In the genomic region with DNA sequence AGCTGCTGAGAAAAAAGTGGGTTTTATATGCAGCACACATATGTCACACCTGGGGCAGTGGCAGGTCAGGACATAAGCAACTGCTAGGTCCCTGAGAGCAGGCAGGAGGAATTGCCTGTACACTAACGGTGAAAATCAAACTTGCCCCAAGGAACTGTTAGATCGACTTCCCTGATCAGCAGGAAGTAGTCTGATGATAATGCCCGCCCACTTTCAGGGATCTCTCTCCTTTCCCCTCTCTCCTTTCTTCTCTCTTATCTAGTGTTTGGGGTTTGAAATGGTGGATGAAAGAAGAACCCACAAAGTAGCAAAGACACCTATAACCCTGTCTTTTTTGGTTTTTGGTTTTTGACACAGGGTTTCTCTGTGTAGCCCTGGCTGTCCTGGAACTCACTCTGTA, we compare ENCODE assay signal across 8 mouse cellular contexts. TPM values are rescaled to one million over a fixed set of nuclear protein-coding genes. Genes with fewer than 3 reads are reported as not detected.
DNase-seq lines count a peak whose midpoint lies in the region; ATAC-seq lines count a peak whose summit lies in the region.

No protein-coding gene starts in this region.

- H3K4me2 ChIP-seq in embryonic facial prominence, embryonic 12.5 days (replicated peaks): peak overlapping the region; percentile 51; the same call in 1 of the 2 replicates
- H3K4me2 ChIP-seq in lung, embryonic 16.5 days (ENCODE audit: low read depth, low read length): peak overlapping the region; percentile 64; the same call in 1 of the 2 replicates
- peak overlapping the region; percentile 57 for H3K4me2 ChIP-seq in embryonic facial prominence, embryonic 15.5 days (replicated peaks)
- peak overlapping the region; percentile 38; the same call in 1 of the 2 replicates for H3K4me2 ChIP-seq in midbrain, embryonic 15.5 days

- H3K9ac ChIP-seq in embryonic facial prominence, embryonic 12.5 days: no peak overlapping the region
- no peak overlapping the region for H3K9ac ChIP-seq in lung, embryonic 16.5 days (ENCODE audit: low read length)
- H3K9ac ChIP-seq in embryonic facial prominence, embryonic 15.5 days: no peak overlapping the region
- no peak overlapping the region for H3K9ac ChIP-seq in midbrain, embryonic 15.5 days

- 34% methylated on average over 3 of the region's 3 CpGs for WGBS in embryonic facial prominence, embryonic 12.5 days
- 31% methylated on average over 3 of the region's 3 CpGs for WGBS in embryonic facial prominence, embryonic 10.5 days
- 22% methylated on average over 3 of the region's 3 CpGs for WGBS in lung, embryonic 16.5 days
- 36% methylated on average over 3 of the region's 3 CpGs for WGBS in embryonic facial prominence, embryonic 15.5 days
- WGBS in midbrain, embryonic 15.5 days: 39% methylated on average over 3 of the region's 3 CpGs

- H3K36me3 ChIP-seq in embryonic facial prominence, embryonic 12.5 days: no peaks in the 10 kb centered on the region
- no peaks in the 10 kb centered on the region for H3K36me3 ChIP-seq in embryonic facial prominence, embryonic 10.5 days (replicated peaks)
- H3K36me3 ChIP-seq in lung, embryonic 16.5 days (ENCODE audit: control insufficient read depth, insufficient read depth, low read length): no peaks in the 10 kb centered on the region
- no peaks in the 10 kb centered on the region for H3K36me3 ChIP-seq in embryonic facial prominence, embryonic 15.5 days
- H3K36me3 ChIP-seq in midbrain, embryonic 15.5 days (replicated peaks): no peaks in the 10 kb centered on the region

- H3K4me1 ChIP-seq in embryonic facial prominence, embryonic 12.5 days: peaks cover 15% of the 10 kb centered on the region
- H3K4me1 ChIP-seq in embryonic facial prominence, embryonic 10.5 days: peaks cover 36% of the 10 kb centered on the region
- peaks cover 4% of the 10 kb centered on the region for H3K4me1 ChIP-seq in lung, embryonic 16.5 days (replicated peaks; ENCODE audit: control insufficient read depth, insufficient read depth, low read length)
- H3K4me1 ChIP-seq in embryonic facial prominence, embryonic 15.5 days: peaks cover 18% of the 10 kb centered on the region
- H3K4me1 ChIP-seq in midbrain, embryonic 15.5 days: peaks cover 6% of the 10 kb centered on the region

- 0 out of 2 replicates have a peak overlapping the region, but pooled peaks have one; percentile 2 for H3K27ac ChIP-seq in embryonic facial prominence, embryonic 12.5 days
- no peak overlapping the region for H3K27ac ChIP-seq in embryonic facial prominence, embryonic 10.5 days (replicated peaks)
- no peak overlapping the region for H3K27ac ChIP-seq in lung, embryonic 16.5 days (ENCODE audit: low read length)
- H3K27ac ChIP-seq in embryonic facial prominence, embryonic 15.5 days (replicated peaks): no peak overlapping the region
- no peak overlapping the region for H3K27ac ChIP-seq in midbrain, embryonic 15.5 days

- no peaks in the 10 kb centered on the region for H3K27me3 ChIP-seq in embryonic facial prominence, embryonic 12.5 days
- no peaks in the 10 kb centered on the region for H3K27me3 ChIP-seq in embryonic facial prominence, embryonic 10.5 days (replicated peaks; ENCODE audit: low read depth, poor library complexity, severe bottlenecking)
- H3K27me3 ChIP-seq in lung, embryonic 16.5 days (ENCODE audit: control insufficient read depth, insufficient read depth, low read depth, low read length): no peaks in the 10 kb centered on the region
- no peaks in the 10 kb centered on the region for H3K27me3 ChIP-seq in embryonic facial prominence, embryonic 15.5 days
- no peaks in the 10 kb centered on the region for H3K27me3 ChIP-seq in midbrain, embryonic 15.5 days (replicated peaks)

- DNase-seq in embryonic facial prominence, embryonic 10.5 days (ENCODE audit: low spot score): no peak
- no peak for DNase-seq in lung, postnatal 36 days
- no peak for DNase-seq in urinary bladder, postnatal 14 days (ENCODE audit: low spot score)

- no peaks in the 10 kb centered on the region for H3K9me3 ChIP-seq in embryonic facial prominence, embryonic 12.5 days
- no peaks in the 10 kb centered on the region for H3K9me3 ChIP-seq in embryonic facial prominence, embryonic 10.5 days
- H3K9me3 ChIP-seq in lung, embryonic 16.5 days (ENCODE audit: control insufficient read depth, low read length): no peaks in the 10 kb centered on the region
- no peaks in the 10 kb centered on the region for H3K9me3 ChIP-seq in embryonic facial prominence, embryonic 15.5 days (replicated peaks)
- no peaks in the 10 kb centered on the region for H3K9me3 ChIP-seq in midbrain, embryonic 15.5 days

- no peak for ATAC-seq in embryonic facial prominence, embryonic 12.5 days (ENCODE audit: insufficient number of reproducible peaks, insufficient read depth, low FRiP score, low TSS enrichment)
- ATAC-seq in lung, embryonic 16.5 days (ENCODE audit: low read depth): no peak
- no peak for ATAC-seq in embryonic facial prominence, embryonic 15.5 days (ENCODE audit: insufficient number of reproducible peaks, low FRiP score, low TSS enrichment, low read depth)
- no peak for ATAC-seq in midbrain, embryonic 15.5 days (replicated peaks)
- no peak for ATAC-seq in monocyte, adult 5-6 weeks (replicated peaks; ENCODE audit: insufficient number of reproducible peaks, low FRiP score, low TSS enrichment, poor library complexity, severe bottlenecking)

- H3K4me3 ChIP-seq in embryonic facial prominence, embryonic 12.5 days: peak overlapping the region; percentile 30; the same call in 1 of the 2 replicates
- H3K4me3 ChIP-seq in embryonic facial prominence, embryonic 10.5 days: no peak overlapping the region; the same call in 1 of the 2 replicates
- H3K4me3 ChIP-seq in lung, embryonic 16.5 days (ENCODE audit: low read length): no peak overlapping the region
- peak overlapping the region; percentile 43; the same call in 1 of the 2 replicates for H3K4me3 ChIP-seq in embryonic facial prominence, embryonic 15.5 days (replicated peaks)
- H3K4me3 ChIP-seq in midbrain, embryonic 15.5 days: no peak overlapping the region

RNA-seq across cellular contexts. Expression of gene D17Wsu92e, which starts 5.1 kb away (rescaled TPM):
- polyA plus RNA-seq in embryonic facial prominence, embryonic 12.5 days (2016; fragmentation: Nextera tagmentation; extraction: Ambion mirVana): 17.9 and 18.9 TPM in 2 replicates
- 15.5 and 15.7 TPM in 2 replicates for polyA plus RNA-seq in embryonic facial prominence, embryonic 10.5 days (2016; fragmentation: Nextera tagmentation; extraction: Ambion mirVana)
- 14.6 and 16.9 TPM in 2 replicates for polyA plus RNA-seq in lung, embryonic 16.5 days (2015; fragmentation: Nextera tagmentation; extraction: Ambion mirVana)
- polyA plus RNA-seq in embryonic facial prominence, embryonic 15.5 days (2015; fragmentation: Nextera tagmentation; extraction: Ambion mirVana): 18.2 and 20.6 TPM in 2 replicates
- 10.9 and 11.4 TPM in 2 replicates for polyA plus RNA-seq in midbrain, embryonic 15.5 days (2015; fragmentation: Nextera tagmentation; extraction: Ambion mirVana)
- total RNA-seq in monocyte, adult 5-6 weeks (2017): 146 to 207 TPM (median 171 TPM) in 3 replicates

RNA-seq across cellular contexts. Expression of gene Snrpc, which starts 12.4 kb away (rescaled TPM):
- 348 and 358 TPM in 2 replicates for polyA plus RNA-seq in embryonic facial prominence, embryonic 12.5 days (2016; fragmentation: Nextera tagmentation; extraction: Ambion mirVana)
- 412 and 414 TPM in 2 replicates for polyA plus RNA-seq in embryonic facial prominence, embryonic 10.5 days (2016; fragmentation: Nextera tagmentation; extraction: Ambion mirVana)
- 296 and 313 TPM in 2 replicates for polyA plus RNA-seq in lung, embryonic 16.5 days (2015; fragmentation: Nextera tagmentation; extraction: Ambion mirVana)
- 271 and 285 TPM in 2 replicates for polyA plus RNA-seq in embryonic facial prominence, embryonic 15.5 days (2015; fragmentation: Nextera tagmentation; extraction: Ambion mirVana)
- 204 and 212 TPM in 2 replicates for polyA plus RNA-seq in midbrain, embryonic 15.5 days (2015; fragmentation: Nextera tagmentation; extraction: Ambion mirVana)
- 77.5 to 88.4 TPM (median 81.4 TPM) in 3 replicates for total RNA-seq in monocyte, adult 5-6 weeks (2017)

RNA-seq across cellular contexts. Expression of gene Uhrf1bp1, which starts 30.7 kb away (rescaled TPM):
- 9.2 and 10.1 TPM in 2 replicates for polyA plus RNA-seq in embryonic facial prominence, embryonic 12.5 days (2016; fragmentation: Nextera tagmentation; extraction: Ambion mirVana)
- polyA plus RNA-seq in embryonic facial prominence, embryonic 10.5 days (2016; fragmentation: Nextera tagmentation; extraction: Ambion mirVana): 9.5 and 10.3 TPM in 2 replicates
- polyA plus RNA-seq in lung, embryonic 16.5 days (2015; fragmentation: Nextera tagmentation; extraction: Ambion mirVana): 3.7 and 4.6 TPM in 2 replicates
- 5.1 and 6.2 TPM in 2 replicates for polyA plus RNA-seq in embryonic facial prominence, embryonic 15.5 days (2015; fragmentation: Nextera tagmentation; extraction: Ambion mirVana)
- 7.0 and 7.1 TPM in 2 replicates for polyA plus RNA-seq in midbrain, embryonic 15.5 days (2015; fragmentation: Nextera tagmentation; extraction: Ambion mirVana)
- 3.9 to 5.1 TPM (median 4.2 TPM) in 3 replicates for total RNA-seq in monocyte, adult 5-6 weeks (2017)

Comparison
In these comparisons a context has a peak if more than half of its experiments do, and no peak if none do; other contexts are left out.
1. H3K4me3 ChIP-seq: peak in embryonic facial prominence, embryonic 12.5 days (single experiment) and embryonic facial prominence, embryonic 15.5 days (single experiment); none in embryonic facial prominence, embryonic 10.5 days (single experiment), lung, embryonic 16.5 days (single experiment) and midbrain, embryonic 15.5 days (single experiment).
2. Peak in every context shown above with its lines, with median percentiles within 50 percentile points of each other: H3K4me2 ChIP-seq.